Mouse (Mus musculus) lung, postnatal 10 days (tissue): ENCODE measurements around the gene Rere.
A peak's percentile ranks its signal among the peaks of the same experiment; 100 is the strongest.
"Not testable (repeated sequence)": the region's sequence is repeated elsewhere in the genome, so short reads cannot be mapped to it uniquely, and the experiment has no call there.

Experiments
- DNase-seq: peaks from one replicate; pipeline ENCODE4 v3.0.0; 2021

Rere gene

GRCm38 (mm10) chr4:150287463-150287862 lies 6.0 kb downstream of the Rere start:
- DNase-seq = not testable (repeated sequence)

DNA sequence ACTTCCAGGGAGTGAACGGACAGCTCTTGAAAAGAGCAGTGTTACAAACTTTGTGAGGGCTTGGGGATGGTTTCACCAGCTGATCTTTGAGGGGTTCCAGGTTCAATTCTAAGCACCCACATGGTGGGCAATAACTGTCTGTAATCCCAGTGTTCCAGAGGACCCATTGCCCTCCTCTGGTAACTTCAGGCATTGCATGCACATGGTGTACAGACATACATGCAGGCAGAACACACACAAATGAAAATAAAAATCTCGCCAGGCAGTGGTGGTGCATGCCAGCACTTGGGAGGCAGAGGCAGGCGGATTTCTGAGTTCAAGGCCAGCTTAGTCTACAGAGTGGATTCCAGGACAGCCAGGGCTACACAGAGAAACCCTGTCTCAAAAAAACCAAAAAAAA lies 10.5 kb downstream of the Rere start:
- DNase-seq = no peak

- DNase-seq = no peak
Observed at GRCm38 (mm10) chr4:150294870-150295269, 13.4 kb downstream of the Rere start.

- no peak for DNase-seq
Observed at GRCm38 (mm10) chr4:150295966-150296365, 14.5 kb downstream of the Rere start.

GRCm38 (mm10) chr4:150302726-150303125 lies 21.3 kb downstream of the Rere start:
- DNase-seq = no peak

GRCm38 (mm10) chr4:150306701-150307100 lies 25.3 kb downstream of the Rere start:
- no peak for DNase-seq

- no peak for DNase-seq
Observed at GRCm38 (mm10) chr4:150307226-150307625, 25.8 kb downstream of the Rere start.

DNA sequence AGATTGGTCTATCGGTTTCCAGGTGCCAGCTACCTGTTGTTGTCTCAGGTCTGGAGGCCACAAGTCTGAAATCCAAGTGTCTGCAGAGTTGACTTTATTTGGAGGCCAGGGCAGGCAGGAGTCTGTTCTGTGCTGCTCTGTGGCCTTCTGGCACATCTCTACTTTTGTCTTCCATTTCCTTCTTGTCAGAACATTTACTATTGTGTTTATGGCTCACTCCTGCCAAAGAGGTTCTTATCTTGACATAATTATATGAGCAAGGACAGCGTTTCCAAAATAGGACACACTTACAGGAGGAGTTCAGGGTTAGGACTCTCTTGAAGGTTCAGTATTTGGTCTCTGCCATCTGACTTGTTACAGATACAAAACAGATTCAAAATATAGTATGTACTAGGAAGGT lies 30.0 kb downstream of the Rere start:
- no peak for DNase-seq

GRCm38 (mm10) chr4:150312646-150313045 lies 31.2 kb downstream of the Rere start:
- no peak for DNase-seq

DNA sequence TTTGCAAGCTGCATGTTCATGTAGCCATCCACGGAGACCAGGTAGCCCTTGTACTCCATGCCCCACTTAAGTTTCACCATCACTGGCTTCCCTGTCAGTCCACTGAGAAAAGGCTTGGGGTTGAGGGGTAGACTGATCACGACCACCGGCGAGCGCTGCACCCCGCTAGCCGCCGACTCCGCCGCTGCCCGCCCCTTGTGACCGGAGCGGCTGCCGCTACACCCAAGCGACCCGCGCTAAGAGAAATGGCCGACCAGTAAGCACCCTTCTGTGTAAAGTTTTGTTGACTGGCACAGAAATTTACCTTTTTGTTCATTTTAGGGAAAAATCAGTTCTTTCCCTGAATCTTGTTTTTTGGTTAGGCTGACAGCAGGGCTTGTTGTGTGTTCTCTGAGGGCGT lies 33.9 kb downstream of the Rere start:
- DNase-seq = no peak

GRCm38 (mm10) chr4:150316546-150316945 lies 35.1 kb downstream of the Rere start:
- no peak for DNase-seq

GRCm38 (mm10) chr4:150325046-150325801 lies 43.8 kb downstream of the Rere start:
- no peak for DNase-seq

DNA sequence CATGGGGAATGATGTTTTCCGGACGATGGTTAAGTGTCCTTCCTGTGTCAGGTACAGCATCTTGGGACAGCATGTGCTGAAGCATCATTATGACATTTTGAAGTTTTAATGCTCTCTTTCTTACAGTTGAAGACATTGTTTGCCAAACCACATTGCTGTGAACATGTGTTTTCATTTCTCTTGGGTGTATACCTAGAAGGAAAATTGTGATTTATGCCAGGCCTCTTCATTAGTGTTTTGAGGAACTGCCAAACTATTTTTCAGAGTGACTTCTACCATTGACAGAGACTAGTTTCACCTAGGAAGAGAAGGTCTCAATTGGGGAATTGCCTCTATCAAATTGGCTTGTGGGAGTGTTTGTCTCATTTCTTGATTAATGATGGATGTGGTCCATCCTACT lies 44.6 kb downstream of the Rere start:
- DNase-seq = no peak

- DNase-seq = no peak
Observed at GRCm38 (mm10) chr4:150327476-150327875, 46.0 kb downstream of the Rere start.

- no peak for DNase-seq
Observed at GRCm38 (mm10) chr4:150333927-150334682, 52.7 kb downstream of the Rere start.

DNA sequence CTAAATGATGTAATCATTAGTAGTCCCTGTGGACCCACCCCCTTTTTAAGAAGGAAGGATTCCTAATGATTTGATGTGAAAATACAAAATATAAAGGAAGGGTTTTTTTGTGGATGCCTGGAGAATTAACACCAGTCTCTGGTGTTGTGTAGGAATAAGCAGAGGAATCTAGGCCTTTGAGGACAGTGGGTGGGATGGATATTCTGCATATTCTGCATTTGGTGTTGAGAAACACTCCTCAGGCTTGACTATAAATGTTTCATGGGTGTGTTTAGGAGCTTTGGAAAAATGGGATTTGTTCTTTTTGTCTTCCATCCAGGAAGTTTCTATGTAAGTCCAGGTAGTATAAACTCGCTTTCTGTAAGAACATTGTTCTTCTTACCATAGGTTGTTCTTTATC lies 55.8 kb downstream of the Rere start:
- no peak for DNase-seq

DNA sequence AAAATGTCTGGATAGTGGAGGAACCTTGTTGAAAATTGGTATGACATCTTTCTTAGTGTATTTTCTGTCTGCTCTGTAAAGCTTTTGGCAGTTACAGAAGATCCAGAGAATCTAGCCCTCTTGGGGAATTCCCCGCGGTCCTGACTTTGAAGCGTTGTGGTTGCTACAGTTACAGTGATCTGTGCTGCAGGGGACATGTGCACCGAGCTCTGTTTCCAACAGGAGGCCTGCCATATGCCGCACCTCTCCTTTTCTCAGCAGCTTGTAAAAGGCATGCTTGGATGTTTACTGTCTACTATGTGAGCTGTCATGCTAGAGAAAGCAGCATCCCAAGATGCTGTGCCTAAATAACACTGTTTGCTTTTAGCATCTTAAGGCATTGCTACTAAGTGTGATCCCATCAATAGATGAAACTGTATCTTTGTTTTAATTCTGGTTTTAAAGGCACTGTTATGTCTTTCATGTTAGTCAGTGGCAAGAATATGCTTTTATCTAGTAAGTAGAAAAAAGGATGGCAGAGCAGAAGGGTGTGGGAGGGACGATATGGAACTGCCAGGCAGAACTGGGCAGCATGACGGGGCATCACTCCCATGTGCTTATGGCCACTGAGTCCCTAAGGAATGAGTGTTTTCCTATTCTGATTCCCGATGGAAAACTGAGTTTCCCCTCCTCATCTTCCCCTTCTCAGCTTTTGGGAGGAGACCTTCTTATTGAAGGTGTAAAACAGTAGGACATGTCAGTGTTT lies 57.6 kb downstream of the Rere start:
- peak; percentile 31 for DNase-seq

- DNase-seq = no peak
Observed at GRCm38 (mm10) chr4:150340796-150341525, 59.5 kb downstream of the Rere start.

DNA sequence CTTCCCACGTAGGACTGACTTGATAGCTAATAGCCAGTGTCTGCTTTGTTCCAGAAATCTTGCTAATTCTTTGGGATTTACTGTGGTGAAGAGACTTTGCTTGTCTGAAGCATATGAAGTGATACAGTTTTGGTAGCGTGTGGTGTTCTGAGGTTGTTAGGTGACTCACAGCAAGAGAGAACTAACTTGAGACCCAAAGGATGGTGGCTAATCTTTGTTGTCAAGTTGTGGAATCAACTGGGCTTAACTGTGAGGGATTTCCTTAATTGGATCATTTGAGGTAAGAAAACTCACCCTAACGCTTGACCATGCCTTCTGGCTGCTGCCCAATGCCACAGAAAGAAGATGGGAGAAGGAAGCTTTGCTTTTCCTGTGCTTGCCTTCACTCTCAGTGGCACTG lies 63.1 kb downstream of the Rere start:
- no peak for DNase-seq

- no peak for DNase-seq
Observed at GRCm38 (mm10) chr4:150346651-150347386, 65.4 kb downstream of the Rere start.

DNA sequence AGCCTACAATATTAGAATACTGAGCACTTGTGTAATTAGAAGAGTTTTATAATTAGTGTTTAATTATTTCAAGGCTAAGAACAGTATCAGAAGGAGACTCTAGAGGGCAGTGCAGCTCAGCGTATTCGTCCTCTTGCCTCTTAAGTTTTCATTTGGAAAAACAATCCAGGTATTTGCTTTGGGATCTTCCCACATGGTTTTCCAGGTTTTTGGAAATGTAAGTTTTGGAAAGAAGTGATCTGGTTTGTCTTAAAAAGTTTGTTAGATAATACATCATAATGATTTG lies 65.9 kb downstream of the Rere start:
- peak; percentile 41 for DNase-seq

DNA sequence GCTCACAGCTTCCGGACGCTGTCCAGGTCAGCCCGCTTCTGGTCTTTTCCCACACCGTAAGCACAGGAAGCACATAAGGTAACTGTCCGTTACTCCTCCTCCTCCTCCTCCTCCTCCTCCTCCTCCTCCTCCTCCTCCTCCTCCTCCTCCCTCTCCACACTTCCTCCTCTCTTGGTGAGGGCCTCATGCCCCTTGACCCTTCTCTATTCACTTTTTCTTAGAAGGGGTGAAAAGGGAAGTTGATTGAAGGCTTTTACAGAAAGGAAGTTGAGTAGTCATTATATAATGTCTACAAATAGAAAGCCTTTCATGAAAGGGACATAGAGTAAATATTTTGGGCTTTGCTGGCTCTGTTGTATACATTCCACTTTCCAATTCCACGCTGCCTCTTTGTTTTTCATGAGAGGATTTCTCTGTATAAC lies 68.2 kb downstream of the Rere start:
- DNase-seq = peak; percentile 25
